Comparison of ENCODE assay signal across 9 mouse cellular contexts in genomic region chr5:41706777-41707114, GRCm38 (mm10). TPM values are rescaled to one million over a fixed set of nuclear protein-coding genes. Genes with fewer than 3 reads are reported as not detected.
A peak's percentile ranks its signal among the peaks of the same experiment; 100 is the strongest.
DNase-seq lines count a peak whose midpoint lies in the region; ATAC-seq and TF ChIP-seq lines count a peak whose summit lies in the region.
"Had no signal": no experiment of that assay in that cellular context is flagged by ENCODE, and none has a peak within 500 bp of the region (broad histone marks: within the 10 kb centered on the region; RNA-seq: fewer than 3 reads in every experiment).

No protein-coding gene starts in this region.

- H3K27ac ChIP-seq in heart, postnatal 0 days (ENCODE audit: low read depth): no peak overlapping the region
- no peak overlapping the region for H3K27ac ChIP-seq in hindbrain, embryonic 12.5 days
- no peak overlapping the region for H3K27ac ChIP-seq in midbrain, embryonic 12.5 days (replicated peaks)

- no peaks in the 10 kb centered on the region for H3K36me3 ChIP-seq in heart, postnatal 0 days (replicated peaks; ENCODE audit: control insufficient read depth, insufficient read depth, low read length)
- H3K36me3 ChIP-seq in hindbrain, embryonic 12.5 days: no peaks in the 10 kb centered on the region
- no peaks in the 10 kb centered on the region for H3K36me3 ChIP-seq in midbrain, embryonic 12.5 days

- CTCF ChIA-PET in Patski (lab: Charles Lee): no interaction called here

- WGBS in heart, postnatal 0 days: 7% methylated on average over 9 of the region's 9 CpGs
- 4% methylated on average over 9 of the region's 9 CpGs for WGBS in hindbrain, embryonic 12.5 days
- 3% methylated on average over 9 of the region's 9 CpGs for WGBS in midbrain, embryonic 12.5 days

- no peaks in the 10 kb centered on the region for H3K27me3 ChIP-seq in heart, postnatal 0 days (ENCODE audit: control insufficient read depth, insufficient read depth, low read length)
- peaks cover 5% of the 10 kb centered on the region for H3K27me3 ChIP-seq in Patski
- H3K27me3 ChIP-seq in hindbrain, embryonic 12.5 days: no peaks in the 10 kb centered on the region
- H3K27me3 ChIP-seq in midbrain, embryonic 12.5 days: no peaks in the 10 kb centered on the region

- peak overlapping the region; percentile 99 for H3K4me2 ChIP-seq in heart, postnatal 0 days (ENCODE audit: low read depth, low read length)
- peak overlapping the region; percentile 86 for H3K4me2 ChIP-seq in hindbrain, embryonic 12.5 days (replicated peaks)
- peak overlapping the region; percentile 97 for H3K4me2 ChIP-seq in midbrain, embryonic 12.5 days (replicated peaks)

- no peaks in the 10 kb centered on the region for H3K9me3 ChIP-seq in heart, postnatal 0 days (replicated peaks; ENCODE audit: control insufficient read depth, low read length)
- no peaks in the 10 kb centered on the region for H3K9me3 ChIP-seq in hindbrain, embryonic 12.5 days (replicated peaks)
- H3K9me3 ChIP-seq in midbrain, embryonic 12.5 days: no peaks in the 10 kb centered on the region

- peak overlapping the region; percentile 96 for H3K4me3 ChIP-seq in heart, postnatal 0 days (ENCODE audit: low read depth, low read length)
- H3K4me3 ChIP-seq in hindbrain, embryonic 12.5 days: peak overlapping the region; percentile 93
- peak overlapping the region; percentile 94 for H3K4me3 ChIP-seq in midbrain, embryonic 12.5 days

- H3K9ac ChIP-seq in heart, postnatal 0 days (replicated peaks; ENCODE audit: low read depth, low read length): peak overlapping the region; percentile 80
- peak overlapping the region; percentile 86 for H3K9ac ChIP-seq in hindbrain, embryonic 12.5 days
- H3K9ac ChIP-seq in midbrain, embryonic 12.5 days (replicated peaks): peak overlapping the region; percentile 92

- ATAC-seq in heart, postnatal 0 days (ENCODE audit: insufficient read depth, low read depth): no peak
- no peak for ATAC-seq in Patski
- ATAC-seq in hindbrain, embryonic 12.5 days (ENCODE audit: low FRiP score): no peak
- no peak for ATAC-seq in midbrain, embryonic 12.5 days (ENCODE audit: low FRiP score, low read depth)
- ATAC-seq in activated CD4-positive, CD25-positive, alpha-beta regulatory T cell, adult 4 months: no peak

- H3K4me1 ChIP-seq in heart, postnatal 0 days (ENCODE audit: control insufficient read depth, insufficient read depth): 0 out of 2 replicates have a peak, but pooled peaks cover 7% of the 10 kb centered on the region
- peaks cover 9% of the 10 kb centered on the region for H3K4me1 ChIP-seq in hindbrain, embryonic 12.5 days
- peaks cover 13% of the 10 kb centered on the region; the same call in 1 of the 2 replicates for H3K4me1 ChIP-seq in midbrain, embryonic 12.5 days

- POLR2A ChIA-PET in Patski (lab: Charles Lee): interaction anchor here (1.3 kb wide), 1 partner anchor 9 kb away, joined by 4 read pairs; no protein-coding TSS in a partner anchor

- TF ChIP-seq CTCF in heart, postnatal 0 days (IDR thresholded peaks at IDR 0.05; ENCODE audit: low read depth): no peak
- TF ChIP-seq CTCF in Patski (IDR thresholded peaks at IDR 0.05): no peak

- in situ Hi-C loops in Patski (cut with MboI; ENCODE audit: low pct_unique_long_range_greater_than_20kb): no loop called here

- DNase-seq in heart, postnatal 0 days (ENCODE audit: low spot score): no peak
- no peak for DNase-seq in heart, adult 11 months
- DNase-seq in Patski (ENCODE audit: low read depth, low spot score): peak; percentile 1
- DNase-seq in ovary, postnatal 14 days (ENCODE audit: low spot score): no peak
- DNase-seq in left cerebral cortex, adult 9 months (ENCODE audit: low spot score in 2 of 2): no peak

- no peak for TF ChIP-seq EP300 in heart, postnatal 0 days (IDR thresholded peaks at IDR 0.05; ENCODE audit: low read depth)

RNA-seq across cellular contexts. Expression of gene Rab28, which starts 1.2 kb away (rescaled TPM):
- total RNA-seq in heart, postnatal 0 days (2014; rRNA removed; ENCODE audit: low replicate concordance): 31.4 and 45.5 TPM in 2 replicates
- 54.9 and 57.1 TPM in 2 replicates for polyA plus RNA-seq in heart, postnatal 0 days (2015; fragmentation: Nextera tagmentation; extraction: Ambion mirVana)
- polyA plus RNA-seq in Patski (2021): 89.2 TPM
- polyA plus RNA-seq in hindbrain, embryonic 12.5 days (2016; fragmentation: Nextera tagmentation; extraction: Ambion mirVana): 85.1 and 87.1 TPM in 2 replicates
- 88.9 and 94.4 TPM in 2 replicates for polyA plus RNA-seq in midbrain, embryonic 12.5 days (2016; fragmentation: Nextera tagmentation; extraction: Ambion mirVana)
- polyA plus RNA-seq in activated CD4-positive, CD25-positive, alpha-beta regulatory T cell, adult 4 months (2017; shearing (Covaris generic)): 10 to 100 TPM; 23.0 to 24.1 TPM

RNA-seq across cellular contexts. Expression of gene Nkx3-2, which starts 57.6 kb away (rescaled TPM):
- not detected in 2 replicates for total RNA-seq in heart, postnatal 0 days (2014; rRNA removed; ENCODE audit: low replicate concordance)
- polyA plus RNA-seq in heart, postnatal 0 days (2015; fragmentation: Nextera tagmentation; extraction: Ambion mirVana): not detected in 2 replicates
- polyA plus RNA-seq in Patski (2021): 0.04 TPM
- 2.4 and 5.6 TPM in 2 replicates for polyA plus RNA-seq in hindbrain, embryonic 12.5 days (2016; fragmentation: Nextera tagmentation; extraction: Ambion mirVana)
- 0.31 TPM in 1 of 2 replicates, not detected in the other for polyA plus RNA-seq in midbrain, embryonic 12.5 days (2016; fragmentation: Nextera tagmentation; extraction: Ambion mirVana)
- polyA plus RNA-seq in activated CD4-positive, CD25-positive, alpha-beta regulatory T cell, adult 4 months (2017; shearing (Covaris generic)): not detected
- polyA plus RNA-seq: frontal cortex, adult 2 months had no signal
